Mouse (Mus musculus): ENCODE results near the gene Cmtr1. TPM values are rescaled to one million over a fixed set of nuclear protein-coding genes. Genes with fewer than 3 reads are reported as not detected.

Gene Cmtr1
- 67.0 TPM for polyA plus RNA-seq (2015; fragmentation: Illumina TruSeq; extraction: RNeasy Lipid Tissue Mini Kit (QIAGEN cat#74804); ENCODE audit: low read depth, low replicate concordance)

DNA sequence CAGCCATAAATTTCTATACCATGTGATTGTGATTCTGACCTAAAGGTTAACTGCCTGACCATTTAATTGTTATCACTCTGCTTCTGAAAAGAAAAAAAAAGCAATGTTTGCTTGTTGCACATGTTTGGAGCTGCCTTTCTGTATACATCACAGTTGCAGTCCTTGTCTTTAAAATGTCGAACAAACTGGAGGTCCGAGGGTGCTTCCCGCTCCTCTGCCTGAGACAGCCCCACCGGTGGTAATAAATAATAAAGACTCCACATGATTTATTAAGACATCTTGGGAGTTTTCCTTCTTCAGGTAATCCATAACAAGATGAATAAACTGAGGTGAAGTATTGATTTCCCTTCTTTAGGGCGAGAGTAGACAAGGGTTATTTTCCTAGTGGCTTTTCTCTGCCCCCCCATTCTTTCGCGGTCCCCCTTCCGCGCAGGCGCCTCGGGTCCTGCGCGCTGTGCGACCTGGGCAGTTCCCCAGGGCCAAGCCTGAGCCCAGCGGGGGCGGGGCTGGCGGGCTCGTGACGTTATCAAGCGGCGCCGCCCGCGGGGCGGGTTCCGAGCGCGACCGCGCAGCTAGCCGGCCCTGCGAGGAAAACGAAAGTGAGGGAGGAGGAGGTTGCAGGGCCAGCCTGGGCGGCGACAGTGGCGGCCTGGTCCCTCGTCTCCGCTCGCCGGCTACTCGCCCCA, at the start of gene Cmtr1:
TSS of gene Cmtr1 (plus strand) at position 520 of the 686 bp plus-strand sequence.

GRCm38 (mm10) chr17:29614115-29615023, 46.0 kb upstream of the Cmtr1 start, which contains the start of the genes Rnf8 and Gm28043:
Gene Rnf8, plus strand, starts transcription at chr17:29614790.
Gene Gm28043, plus strand, starts transcription at chr17:29614876.

DNA sequence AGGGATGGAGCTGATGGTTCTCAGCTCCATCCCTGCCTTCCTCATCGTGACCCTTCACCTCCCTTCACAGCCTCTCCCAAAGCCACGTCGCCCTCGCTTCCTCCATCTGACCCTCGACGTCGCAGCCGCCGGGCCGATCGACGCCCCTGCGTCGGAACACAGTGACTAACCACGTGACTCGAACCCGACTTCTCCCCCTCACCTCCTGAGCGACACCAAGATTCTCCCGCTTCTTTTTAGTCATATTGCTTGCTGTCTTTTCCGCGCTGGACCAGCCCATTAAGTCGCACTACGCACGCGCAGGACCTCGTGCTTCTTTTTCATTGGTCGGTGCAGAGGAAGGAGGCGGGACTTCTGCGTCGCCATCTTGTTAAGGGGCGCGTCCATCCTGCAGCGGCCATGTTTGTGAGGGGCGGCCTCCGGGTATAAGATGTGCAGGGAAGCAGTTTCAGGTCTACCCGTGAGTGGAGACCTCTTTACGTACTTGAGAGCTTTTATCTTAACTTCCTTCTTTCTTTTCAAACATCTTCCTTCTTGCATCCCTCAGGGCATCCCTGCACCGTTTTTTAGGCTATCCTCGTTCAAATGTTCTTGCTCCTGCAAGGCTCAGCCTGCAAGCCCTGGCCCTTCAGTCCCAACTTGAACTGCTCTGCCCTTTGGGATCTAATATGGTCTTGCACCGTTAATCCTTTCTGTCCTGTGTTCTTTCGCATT, 56.5 kb downstream of the Cmtr1 start, which contains the start of gene Ccdc167:
TSS of gene Ccdc167 (minus strand) at position 313 of the 714 bp plus-strand sequence.

Other genes with a start within 250 kb of the Cmtr1 start
- 3.9 TPM for gene Pim1, start 169.8 kb upstream of the Cmtr1 start, polyA plus RNA-seq (2015; fragmentation: Illumina TruSeq; extraction: RNeasy Lipid Tissue Mini Kit (QIAGEN cat#74804); ENCODE audit: low read depth, low replicate concordance)
- gene Gm17657, start 111.0 kb upstream of the Cmtr1 start, polyA plus RNA-seq (2015; fragmentation: Illumina TruSeq; extraction: RNeasy Lipid Tissue Mini Kit (QIAGEN cat#74804); ENCODE audit: low read depth, low replicate concordance) = not detected
- gene Tbc1d22b, start 110.8 kb upstream of the Cmtr1 start, polyA plus RNA-seq (2015; fragmentation: Illumina TruSeq; extraction: RNeasy Lipid Tissue Mini Kit (QIAGEN cat#74804); ENCODE audit: low read depth, low replicate concordance) = 31.8 TPM
- not detected for gene Tmem217, start 108.2 kb upstream of the Cmtr1 start, polyA plus RNA-seq (2015; fragmentation: Illumina TruSeq; extraction: RNeasy Lipid Tissue Mini Kit (QIAGEN cat#74804); ENCODE audit: low read depth, low replicate concordance)
- gene Rnf8, start 45.8 kb upstream of the Cmtr1 start, polyA plus RNA-seq (2015; fragmentation: Illumina TruSeq; extraction: RNeasy Lipid Tissue Mini Kit (QIAGEN cat#74804); ENCODE audit: low read depth, low replicate concordance) = 49.5 TPM
- gene Gm28043, start 45.7 kb upstream of the Cmtr1 start, polyA plus RNA-seq (2015; fragmentation: Illumina TruSeq; extraction: RNeasy Lipid Tissue Mini Kit (QIAGEN cat#74804); ENCODE audit: low read depth, low replicate concordance) = 1.3 TPM
- gene Ccdc167, start 56.4 kb downstream of the Cmtr1 start, polyA plus RNA-seq (2015; fragmentation: Illumina TruSeq; extraction: RNeasy Lipid Tissue Mini Kit (QIAGEN cat#74804); ENCODE audit: low read depth, low replicate concordance) = 12.2 TPM

All from brain, adult 10 weeks (tissue).